Mouse (Mus musculus): ENCODE data around the gene Anapc11.

DNA sequence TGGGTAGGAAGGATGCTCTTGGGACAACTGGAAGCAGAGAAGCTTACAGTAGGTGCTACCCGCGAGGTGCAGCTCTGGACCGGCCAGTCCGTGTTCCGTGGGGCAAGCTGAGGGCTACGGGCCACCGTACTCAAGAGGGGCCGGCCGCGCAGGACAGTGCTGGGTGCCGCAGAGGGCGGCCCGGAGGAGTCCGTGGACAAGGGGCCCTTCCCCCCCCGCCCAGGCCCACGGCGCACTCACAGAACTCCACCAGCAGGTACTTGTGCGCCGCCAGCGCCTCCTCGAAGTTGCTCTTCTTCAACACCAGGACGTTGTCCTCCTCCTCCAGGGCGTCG is 25.8 kb upstream of the Anapc11 start:
- TF ChIP-seq CTCF (IDR thresholded peaks at IDR 0.05; ENCODE audit: control insufficient read depth, insufficient read depth, insufficient read length) (no peak), USF1 (IDR thresholded peaks at IDR 0.05; ENCODE audit: low read depth) (no peak)

Data from C2C12 (cell line).